8 mouse cellular contexts compared by ENCODE assay signal in genomic region chr14:11553679-11554305, GRCm38 (mm10). TPM values are rescaled to one million over a fixed set of nuclear protein-coding genes. Genes with fewer than 3 reads are reported as not detected.
DNase-seq lines count a peak whose midpoint lies in the region; ATAC-seq and TF ChIP-seq lines count a peak whose summit lies in the region.

No protein-coding gene starts in this region.

- DNase-seq in heart, adult 2 months = peak in 1 of 2 experiments; percentile 79
- DNase-seq in heart, postnatal 36 days = no peak
- peak; percentile 78 for DNase-seq in 3134 (ENCODE audit: extremely low read depth, insufficient read length, low spot score)
- DNase-seq in lung, postnatal 0 days (ENCODE audit: low spot score) = peak; percentile 58
- DNase-seq in spleen, postnatal 10 days (ENCODE audit: low spot score in 2 of 2) = no peak
- DNase-seq in embryo, embryonic 10.5 days (ENCODE audit: low spot score) = no peak

- no peak for TF ChIP-seq POLR2A in heart, adult 2 months (IDR thresholded peaks at IDR 0.05; ENCODE audit: insufficient read depth, low read depth, low read length)

- no peak for TF ChIP-seq EP300 in heart, adult 2 months (IDR thresholded peaks at IDR 0.05; ENCODE audit: insufficient read depth, low read depth, low read length)
- TF ChIP-seq EP300 in lung, postnatal 0 days (IDR thresholded peaks at IDR 0.05) = no peak

- H3K4me3 ChIP-seq in heart, adult 2 months = peak overlapping the region; percentile 98
- H3K4me3 ChIP-seq in brown adipose tissue, adult 24 weeks (ENCODE audit: insufficient read depth, low read depth, low read length) = peak overlapping the region; percentile 92
- peak overlapping the region; percentile 77 for H3K4me3 ChIP-seq in hindbrain, embryonic 12.5 days
- peak overlapping the region; percentile 81 for H3K4me3 ChIP-seq in lung, postnatal 0 days (ENCODE audit: low read depth, low read length)

- H3K27me3 ChIP-seq in heart, adult 2 months (ENCODE audit: control insufficient read depth, insufficient read depth, low read length) = no peaks in the 10 kb centered on the region
- no peaks in the 10 kb centered on the region for H3K27me3 ChIP-seq in hindbrain, embryonic 12.5 days
- no peaks in the 10 kb centered on the region for H3K27me3 ChIP-seq in lung, postnatal 0 days (replicated peaks; ENCODE audit: insufficient read depth, low read length)

- H3K79me2 ChIP-seq in heart, adult 2 months (replicated peaks; ENCODE audit: control insufficient read depth, insufficient read depth, low read length) = 0 out of 2 replicates have a peak, but pooled peaks cover 1% of the 10 kb centered on the region

- intact Hi-C loops in heart, adult 2 months (cut with DNase I) = loop anchor here (2.0 to 10.0 kb wide), 5 partner anchors 27 to 389 kb away; partner anchors contain the start of gene Fhit
- intact Hi-C loops in heart, postnatal 36 days (cut with DNase I) = loop anchor here (2.0 to 10.0 kb wide), 4 partner anchors 257 to 389 kb away; partner anchors contain the start of gene Fhit

- no peak for TF ChIP-seq CTCF in heart, adult 2 months (IDR thresholded peaks at IDR 0.05)
- no peak; the same call in 1 of the 2 replicates for TF ChIP-seq CTCF in lung, postnatal 0 days (IDR thresholded peaks at IDR 0.05)

- H3K9ac ChIP-seq in heart, adult 2 months (ENCODE audit: low read depth, low read length) = peak overlapping the region; percentile 96
- H3K9ac ChIP-seq in hindbrain, embryonic 12.5 days = peak overlapping the region; percentile 87
- peak overlapping the region; percentile 69 for H3K9ac ChIP-seq in lung, postnatal 0 days (replicated peaks; ENCODE audit: low read depth)

- H3K36me3 ChIP-seq in heart, adult 2 months (ENCODE audit: control insufficient read depth, insufficient read depth, low read length) = no peaks in the 10 kb centered on the region
- no peaks in the 10 kb centered on the region for H3K36me3 ChIP-seq in hindbrain, embryonic 12.5 days
- no peaks in the 10 kb centered on the region for H3K36me3 ChIP-seq in lung, postnatal 0 days (ENCODE audit: insufficient read depth, low read length)

- under 1% methylated on average over 57 of the region's 57 CpGs for WGBS in heart, adult 2 months
- WGBS in hindbrain, embryonic 12.5 days = under 1% methylated on average over 57 of the region's 57 CpGs
- under 1% methylated on average over 56 of the region's 57 CpGs for WGBS in lung, postnatal 0 days

- ATAC-seq in hindbrain, embryonic 12.5 days (ENCODE audit: low FRiP score) = peak; percentile 61
- peak; percentile 67 for ATAC-seq in lung, postnatal 0 days

- peak overlapping the region; percentile 89 for H3K4me2 ChIP-seq in hindbrain, embryonic 12.5 days (replicated peaks)
- H3K4me2 ChIP-seq in lung, postnatal 0 days (replicated peaks; ENCODE audit: low read depth, low read length) = peak overlapping the region; percentile 93

- no peaks in the 10 kb centered on the region for H3K9me3 ChIP-seq in hindbrain, embryonic 12.5 days (replicated peaks)
- no peaks in the 10 kb centered on the region for H3K9me3 ChIP-seq in lung, postnatal 0 days (ENCODE audit: low read length)

- H3K4me1 ChIP-seq in heart, adult 2 months (ENCODE audit: control insufficient read depth, insufficient read depth, low read length) = peaks cover 8% of the 10 kb centered on the region
- H3K4me1 ChIP-seq in brown adipose tissue, adult 24 weeks (ENCODE audit: control insufficient read depth, insufficient read depth, insufficient read length, low read length) = peaks cover 10% of the 10 kb centered on the region
- H3K4me1 ChIP-seq in hindbrain, embryonic 12.5 days = peaks cover 18% of the 10 kb centered on the region
- H3K4me1 ChIP-seq in lung, postnatal 0 days (ENCODE audit: insufficient read depth, low read depth, low read length) = peaks cover 13% of the 10 kb centered on the region

- peak overlapping the region; percentile 96 for H3K27ac ChIP-seq in heart, adult 2 months
- H3K27ac ChIP-seq in brown adipose tissue, adult 24 weeks (replicated peaks; ENCODE audit: low read depth, low read length) = peak overlapping the region; percentile 89
- H3K27ac ChIP-seq in hindbrain, embryonic 12.5 days = peak overlapping the region; percentile 97
- H3K27ac ChIP-seq in lung, postnatal 0 days (ENCODE audit: low read length) = peak overlapping the region; percentile 94

RNA-seq across cellular contexts. Expression of gene Ptprg, which starts 0.5 kb away (rescaled TPM):
- 10 to 100 TPM; 54.0 to 57.1 TPM for total RNA-seq in heart, adult 2 months (2021)
- polyA plus RNA-seq in heart, adult 2 months (2012; rRNA removed) = 25.1 and 44.0 TPM in 2 replicates
- total RNA-seq in heart, postnatal 36 days (2021) = 10 to 100 TPM; 51.9 to 66.2 TPM
- 23.0 and 31.6 TPM in 2 replicates for polyA plus RNA-seq in brown adipose tissue, adult 24 weeks (2012; ENCODE audit: insufficient read depth, insufficient read length, missing spikeins)
- 55.8 and 63.4 TPM in 2 replicates for polyA plus RNA-seq in hindbrain, embryonic 12.5 days (2016; fragmentation: Nextera tagmentation; extraction: Ambion mirVana)
- 19.4 and 25.4 TPM in 2 replicates for polyA plus RNA-seq in lung, postnatal 0 days (2015; fragmentation: Nextera tagmentation; extraction: Ambion mirVana)

Comparison
In these comparisons a context has a peak if more than half of its experiments do, and no peak if none do; other contexts are left out.
1. DNase-seq: peak in 3134 (single experiment) and lung, postnatal 0 days (single experiment); none in heart, postnatal 36 days (0 of 2), spleen, postnatal 10 days (0 of 2) and embryo, embryonic 10.5 days (single experiment).
2. Peak in every context shown above with its lines, with median percentiles within 50 percentile points of each other: H3K27ac ChIP-seq, H3K4me3 ChIP-seq and H3K9ac ChIP-seq.